Mouse (Mus musculus): ENCODE measurements around the gene Pdgfd.

GRCm38 (mm10) chr9:6286770-6287169 is 118.4 kb downstream of the Pdgfd start:
- TF ChIP-seq CTCF (IDR thresholded peaks at IDR 0.05; ENCODE audit: low read depth) (no peak), EP300 (IDR thresholded peaks at IDR 0.05; ENCODE audit: low read depth) (no peak)
